Mouse (Mus musculus) brain, embryonic 14.5 days (tissue): ENCODE measurements at regions not wholly inside any gene's neighbourhood (a gene's known extent, or its start where the extent isn't known, plus 50 kb on each side); places are given as distances from the start of the nearest gene placed in this dataset.

Source experiments
- CTCF ChIP-seq: fragments of 200-500 bp; IDR thresholded peaks from 2 replicates; pipeline ENCODE4 v1.5.1; 2012; ENCODE audit warnings: inconsistent platforms, mild to moderate bottlenecking, moderate library complexity, borderline replicate concordance; ENCODE audit not compliant: insufficient read depth, insufficient read length; ENCODE audit errors: extremely low read depth
- POLR2A ChIP-seq: fragments of 200-500 bp; IDR thresholded peaks from 2 replicates; pipeline ENCODE4 v1.6.1; 2012; ENCODE audit warnings: mild to moderate bottlenecking, inconsistent platforms, borderline replicate concordance; ENCODE audit not compliant: poor library complexity, insufficient read depth, insufficient read length, severe bottlenecking; ENCODE audit errors: extremely low read depth

- TF ChIP-seq CTCF (no peak), POLR2A (no peak)
These were observed 811.0 kb upstream of the Epha7 start for GRCm38 (mm10) chr4:28001818-28002476.
